Mouse (Mus musculus): ENCODE measurements around the gene Gpr153.

DNA sequence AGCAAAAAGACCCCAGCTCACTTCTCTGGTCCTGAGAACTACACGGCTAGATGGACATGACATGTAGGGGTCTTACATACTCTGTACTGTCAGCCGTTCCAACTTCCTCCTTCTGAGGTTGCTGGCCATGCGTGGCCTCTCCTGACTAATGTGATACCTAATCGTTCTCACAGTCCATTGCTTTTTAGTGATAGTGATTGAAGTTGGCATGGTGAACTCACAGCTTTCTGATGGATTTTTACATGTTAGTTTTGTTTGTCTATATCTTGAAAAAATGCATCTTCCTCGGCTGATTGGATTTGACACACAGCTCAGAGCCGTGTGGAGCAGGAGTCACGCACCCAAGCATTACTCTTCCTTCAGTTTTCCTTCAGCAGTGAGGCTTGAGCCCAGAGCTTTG lies 42.7 kb upstream of the Gpr153 start:
- no peak for TF ChIP-seq EP300 (IDR thresholded peaks at IDR 0.05)
- no peak for TF ChIP-seq CTCF (IDR thresholded peaks at IDR 0.05)

All from lung, postnatal 0 days (tissue).